Mouse (Mus musculus): ENCODE measurements around the gene Tmem262.

Gene Tmem262

DNA sequence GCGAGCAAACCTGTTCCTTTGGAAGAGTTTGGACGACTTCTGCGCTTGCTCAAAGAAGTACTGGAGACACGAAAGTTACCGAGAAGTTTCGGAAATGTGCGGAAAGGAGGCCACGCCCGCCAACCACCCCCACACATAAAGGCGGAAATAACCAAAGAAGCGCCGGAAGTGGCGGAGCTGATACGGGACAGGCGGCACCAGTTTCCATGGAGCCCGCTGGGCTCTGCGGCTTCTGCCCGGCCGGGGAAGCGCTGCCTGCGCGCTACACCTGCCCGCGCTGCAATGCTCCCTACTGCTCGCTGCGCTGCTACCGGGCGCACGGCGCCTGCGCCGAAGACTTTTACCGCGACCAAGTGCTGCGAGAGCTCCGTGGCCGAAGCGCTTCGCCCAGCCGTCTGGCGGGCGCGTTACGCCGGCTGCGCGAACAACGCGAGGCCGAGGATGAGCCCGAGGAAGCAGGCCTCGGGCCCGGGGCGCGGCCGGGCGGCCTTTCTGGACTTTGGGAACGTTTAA, 18.8 kb upstream of the Tmem262 start, which contains the start of gene Znhit2:
Znhit2 (plus strand) TSS at position 172 of the 513 bp plus-strand sequence.
- DNase-seq (ENCODE audit: low read depth, low spot score): peak; percentile 94

DNA sequence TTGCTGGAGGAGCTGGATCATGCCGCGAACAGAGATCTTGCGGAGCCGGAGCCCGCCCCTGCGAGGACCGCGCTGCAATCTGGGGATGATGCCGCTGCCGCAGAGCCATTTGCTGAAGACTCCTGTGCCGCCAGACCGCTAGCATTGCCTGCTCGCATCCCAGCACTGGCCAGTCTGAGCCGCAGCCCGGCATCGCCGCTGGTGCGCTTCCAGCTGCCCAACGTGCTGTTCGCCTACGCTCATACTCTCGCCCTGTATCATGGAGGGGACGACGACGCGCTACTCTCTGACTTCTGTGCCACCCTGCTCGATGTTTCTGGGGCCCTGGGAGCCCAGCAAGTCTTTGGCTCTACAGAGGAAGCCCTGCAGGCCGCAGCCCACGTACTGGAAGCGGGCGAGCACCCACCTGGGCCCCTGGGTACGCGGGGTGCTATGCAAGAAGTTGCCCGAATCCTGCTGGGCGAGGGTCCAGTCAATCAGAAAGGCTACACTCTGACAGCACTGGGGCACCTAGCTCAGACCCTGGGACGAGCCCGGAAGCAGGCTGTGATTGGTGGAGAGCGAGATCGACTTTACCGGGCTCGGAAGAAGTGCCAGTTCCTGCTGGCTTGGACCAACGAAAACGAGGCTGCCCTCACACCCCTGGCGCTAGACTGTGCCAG, 18.1 kb upstream of the Tmem262 start:
- no peak for DNase-seq (ENCODE audit: low read depth, low spot score)

DNA sequence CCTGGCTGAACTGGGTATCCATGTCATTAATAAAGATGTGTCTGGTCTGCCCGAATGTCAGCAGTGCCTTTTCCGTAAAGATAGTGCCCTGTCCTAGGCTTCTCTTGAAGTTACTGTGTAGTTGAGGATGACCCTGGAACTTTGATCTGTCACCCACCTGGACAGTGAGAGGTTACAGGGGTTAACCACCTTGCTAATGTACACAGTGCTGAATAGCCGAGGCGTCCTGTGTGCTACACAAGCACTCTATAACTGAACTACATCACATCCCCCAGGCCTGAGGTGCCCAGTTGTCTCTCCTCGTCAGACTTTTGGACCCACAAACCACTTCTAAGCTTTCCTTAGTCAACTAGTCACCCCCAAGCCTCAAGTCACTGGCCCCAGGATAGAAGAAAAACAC, 17.4 kb upstream of the Tmem262 start:
- DNase-seq (ENCODE audit: low read depth, low spot score): no peak

DNA sequence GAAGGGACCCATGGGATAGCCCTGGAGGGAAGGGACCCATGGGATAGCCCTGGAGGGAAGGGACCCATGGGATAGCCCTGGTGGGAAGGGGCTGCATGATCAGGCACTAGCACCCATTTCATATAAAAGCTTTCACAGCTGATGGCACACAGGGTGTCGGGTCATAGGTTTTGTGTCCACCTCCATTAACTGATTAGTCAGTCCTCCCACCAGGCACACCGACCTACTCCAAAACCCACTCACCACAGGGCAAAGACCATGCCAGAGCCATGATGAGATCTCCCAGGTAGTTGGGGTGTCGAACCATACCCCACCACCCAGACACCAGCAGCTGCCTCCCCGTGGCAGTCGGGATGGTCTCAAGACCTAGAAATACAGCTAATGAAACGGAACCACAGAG, 16.8 kb upstream of the Tmem262 start:
- DNase-seq (ENCODE audit: low read depth, low spot score): no peak

DNA sequence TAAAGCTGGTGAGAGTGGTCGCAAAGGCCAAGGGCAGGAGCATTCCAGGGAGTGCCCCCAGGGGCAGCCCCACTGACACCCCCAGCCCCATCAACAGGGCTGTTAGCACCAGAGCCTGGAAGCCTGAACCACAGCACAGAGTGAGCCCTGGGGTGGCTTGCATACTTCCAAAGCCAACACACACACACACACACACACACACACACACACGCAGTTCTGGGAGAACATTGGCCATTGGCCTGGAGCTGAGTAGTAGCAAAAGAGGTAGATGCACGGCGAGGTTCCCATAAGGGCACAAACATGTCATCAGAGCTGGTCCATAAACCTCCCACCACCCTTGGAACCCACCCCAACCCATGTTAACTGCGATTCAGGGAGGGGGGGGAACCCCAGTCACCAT, 13.3 kb upstream of the Tmem262 start:
- no peak for DNase-seq (ENCODE audit: low read depth, low spot score)

DNA sequence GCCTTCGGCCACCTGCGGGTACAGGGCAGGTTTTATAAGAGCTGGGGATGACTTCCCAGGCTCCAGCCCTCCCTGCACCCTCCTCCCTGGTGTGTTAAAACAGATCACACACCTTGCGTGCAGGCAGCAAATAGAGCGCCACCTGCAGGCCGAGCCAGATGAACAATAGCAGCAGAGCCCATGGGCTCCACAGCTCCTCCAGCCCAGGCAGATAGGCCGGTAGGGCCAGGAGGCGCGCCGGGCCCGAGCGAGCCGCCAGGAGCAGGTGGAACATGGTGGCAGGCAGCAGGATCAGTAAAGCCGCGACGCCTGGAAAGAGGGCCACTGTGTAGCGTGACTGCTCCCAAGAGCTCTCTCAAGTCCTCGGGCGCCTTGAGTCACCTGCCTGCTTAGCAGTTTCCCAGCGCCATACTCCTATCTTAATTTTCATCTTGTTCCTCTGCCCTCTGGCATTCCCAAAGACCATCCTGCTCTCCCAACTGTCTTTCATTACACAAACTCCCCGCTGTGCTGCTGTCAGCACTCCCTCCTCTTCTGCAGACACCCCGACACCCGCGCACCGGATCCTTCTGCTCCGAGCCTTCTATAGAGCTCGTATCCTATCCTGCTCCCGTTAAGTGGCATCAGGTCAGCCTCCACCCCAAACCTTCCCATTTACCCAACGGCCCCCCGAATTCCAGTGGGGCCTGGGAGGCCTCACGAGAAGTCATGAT, 12.7 kb upstream of the Tmem262 start:
- DNase-seq (ENCODE audit: low read depth, low spot score): peak; percentile 64

DNA sequence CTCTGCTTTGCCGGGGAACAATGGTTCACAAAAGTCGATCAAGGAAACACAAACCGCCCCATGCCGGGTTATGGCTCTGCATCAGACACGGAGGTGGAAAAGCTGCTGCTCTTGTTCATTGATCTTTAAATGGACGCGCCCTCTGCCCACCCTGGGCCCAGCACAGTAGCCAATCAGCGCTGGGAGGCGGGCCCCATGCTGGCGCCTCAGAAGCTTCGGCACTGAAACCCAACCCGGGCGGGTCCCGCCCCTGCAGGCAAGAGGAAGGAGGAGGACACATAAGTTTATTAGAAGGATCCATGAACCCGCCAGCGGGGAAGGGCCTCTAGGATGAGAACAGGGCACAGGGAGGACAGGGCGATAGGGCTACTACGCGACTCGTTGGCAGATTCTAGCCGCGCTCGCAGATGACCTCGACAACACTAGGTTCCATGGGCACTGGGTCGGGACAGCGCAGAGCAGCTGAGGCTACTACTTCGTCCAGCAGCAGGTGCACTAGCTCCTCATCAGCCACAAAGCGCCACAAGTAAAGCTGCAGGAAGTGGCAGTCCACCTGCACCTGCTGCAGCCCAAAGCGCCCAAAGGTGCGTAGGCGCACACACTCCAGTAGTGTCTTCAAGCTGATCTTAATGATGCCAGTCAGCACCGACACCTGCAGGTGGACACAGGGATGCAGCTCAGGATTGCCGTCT, 12.0 kb upstream of the Tmem262 start, which contains the start of gene Tm7sf2:
Tm7sf2 (minus strand) TSS at position 650 of the 692 bp plus-strand sequence.
- peak; percentile 72 for DNase-seq (ENCODE audit: low read depth, low spot score)

DNA sequence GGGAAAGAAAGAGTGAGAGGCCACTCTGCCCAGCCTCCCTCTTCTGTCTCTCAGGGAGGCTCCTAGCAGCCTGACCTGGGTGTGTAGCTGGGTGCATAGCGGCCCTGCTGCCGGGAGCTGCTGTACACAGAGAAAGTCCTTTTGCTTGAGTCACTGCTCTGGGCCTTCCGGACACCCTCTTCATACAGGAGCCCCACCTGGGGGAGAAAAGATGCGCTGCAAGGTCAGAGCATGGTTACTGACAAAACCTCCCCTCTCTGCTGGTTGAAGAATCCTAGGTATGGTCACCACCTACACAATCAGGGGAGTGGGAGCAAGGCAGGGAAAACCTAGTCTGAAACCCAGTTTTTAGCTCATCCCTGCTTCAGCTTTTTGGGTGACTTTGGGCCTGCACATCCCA, 10.9 kb upstream of the Tmem262 start:
- no peak for DNase-seq (ENCODE audit: low read depth, low spot score)

DNA sequence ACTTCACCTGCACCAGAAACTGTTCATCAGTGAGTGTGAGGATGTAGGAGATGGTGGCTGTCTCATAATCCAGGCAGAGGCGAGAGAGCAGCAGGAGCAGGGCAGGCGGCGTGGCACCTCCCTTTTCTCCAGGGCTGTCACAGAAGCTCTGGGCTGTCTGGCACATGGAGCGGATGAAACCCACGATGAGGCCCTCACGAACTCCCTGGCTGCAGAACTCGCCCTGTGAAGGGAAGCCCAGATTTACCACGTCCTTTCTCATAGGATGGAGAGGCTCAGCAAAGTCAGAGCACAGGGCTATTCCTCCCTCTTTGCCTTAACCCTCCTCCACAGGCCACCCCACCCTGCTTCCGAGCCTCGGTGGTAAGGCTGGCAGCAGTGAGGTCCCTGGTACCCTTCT, 10.0 kb upstream of the Tmem262 start:
- DNase-seq (ENCODE audit: low read depth, low spot score): no peak

DNA sequence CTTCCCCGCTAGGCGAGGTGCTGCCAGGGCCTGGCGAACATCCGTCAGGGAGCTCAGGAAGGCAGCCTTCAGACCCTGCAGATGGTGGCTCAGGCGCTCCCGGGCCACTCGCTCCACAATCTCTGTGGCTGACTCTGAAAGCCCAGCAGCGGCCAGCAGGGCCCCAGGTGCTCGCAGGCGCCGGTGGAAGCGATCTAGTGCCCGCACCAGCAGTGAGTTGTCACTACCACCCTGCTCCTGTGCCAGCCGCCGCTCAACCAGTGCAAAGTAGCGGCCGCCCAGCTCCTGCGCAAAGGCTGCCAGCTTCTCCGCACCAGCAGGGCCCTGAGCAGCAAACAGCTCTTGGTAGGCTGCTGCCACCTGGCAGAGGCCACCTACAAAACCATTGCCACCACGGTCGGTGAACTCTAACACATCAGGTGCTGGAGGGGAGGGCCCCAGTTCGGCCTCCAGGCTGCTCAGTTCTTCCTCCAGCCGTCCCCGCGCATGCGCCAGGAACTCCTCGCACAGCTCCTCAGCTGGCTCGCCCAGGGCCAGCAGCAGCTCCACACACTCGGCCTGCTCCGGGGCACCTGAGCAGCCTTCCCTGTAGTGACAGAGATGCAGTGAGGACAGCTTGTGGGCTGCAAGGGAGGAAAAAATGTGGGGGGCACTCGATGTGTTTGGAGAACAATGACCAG, 9.1 kb upstream of the Tmem262 start:
- DNase-seq (ENCODE audit: low read depth, low spot score): no peak

DNA sequence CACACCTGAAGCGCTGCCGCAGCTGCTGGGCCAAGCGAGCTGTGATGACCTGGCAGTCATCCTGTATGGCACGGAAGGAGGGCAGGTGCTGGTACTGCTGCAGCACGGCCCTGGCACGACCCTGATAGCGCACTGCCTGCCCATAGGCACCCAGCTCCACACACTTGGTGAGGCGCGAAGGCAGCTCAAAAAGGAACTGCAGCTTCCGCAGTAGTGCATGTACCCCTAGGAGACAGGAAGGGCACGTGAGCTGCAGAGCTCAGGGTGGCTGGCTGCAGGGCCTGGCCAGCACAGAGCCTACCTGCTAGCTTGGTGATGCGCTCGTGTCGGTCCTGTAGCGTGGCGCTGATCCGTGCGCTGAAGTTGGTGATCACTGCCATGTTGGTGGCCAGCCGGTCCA, 8.6 kb upstream of the Tmem262 start:
- no peak for DNase-seq (ENCODE audit: low read depth, low spot score)

DNA sequence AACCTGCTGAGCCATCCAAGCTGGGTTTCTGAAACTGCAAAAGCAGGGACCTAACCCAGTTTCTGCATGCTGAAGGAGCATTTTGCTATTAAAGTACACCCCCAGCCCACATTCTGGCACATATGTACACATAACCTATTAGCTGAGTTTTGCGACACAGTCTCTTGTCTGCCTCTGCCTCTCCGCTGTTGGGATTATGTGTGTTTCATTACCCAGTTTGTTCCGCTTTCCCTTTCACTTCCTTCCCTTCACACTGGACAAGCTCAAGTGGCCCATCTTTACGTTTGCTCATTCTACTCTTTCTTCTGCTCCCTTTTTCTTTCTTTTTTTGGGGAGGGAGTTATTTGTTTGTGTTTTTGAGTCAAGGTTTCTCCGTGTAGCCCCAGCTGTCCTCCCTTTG, 5.9 kb upstream of the Tmem262 start:
- DNase-seq (ENCODE audit: low read depth, low spot score): no peak

DNA sequence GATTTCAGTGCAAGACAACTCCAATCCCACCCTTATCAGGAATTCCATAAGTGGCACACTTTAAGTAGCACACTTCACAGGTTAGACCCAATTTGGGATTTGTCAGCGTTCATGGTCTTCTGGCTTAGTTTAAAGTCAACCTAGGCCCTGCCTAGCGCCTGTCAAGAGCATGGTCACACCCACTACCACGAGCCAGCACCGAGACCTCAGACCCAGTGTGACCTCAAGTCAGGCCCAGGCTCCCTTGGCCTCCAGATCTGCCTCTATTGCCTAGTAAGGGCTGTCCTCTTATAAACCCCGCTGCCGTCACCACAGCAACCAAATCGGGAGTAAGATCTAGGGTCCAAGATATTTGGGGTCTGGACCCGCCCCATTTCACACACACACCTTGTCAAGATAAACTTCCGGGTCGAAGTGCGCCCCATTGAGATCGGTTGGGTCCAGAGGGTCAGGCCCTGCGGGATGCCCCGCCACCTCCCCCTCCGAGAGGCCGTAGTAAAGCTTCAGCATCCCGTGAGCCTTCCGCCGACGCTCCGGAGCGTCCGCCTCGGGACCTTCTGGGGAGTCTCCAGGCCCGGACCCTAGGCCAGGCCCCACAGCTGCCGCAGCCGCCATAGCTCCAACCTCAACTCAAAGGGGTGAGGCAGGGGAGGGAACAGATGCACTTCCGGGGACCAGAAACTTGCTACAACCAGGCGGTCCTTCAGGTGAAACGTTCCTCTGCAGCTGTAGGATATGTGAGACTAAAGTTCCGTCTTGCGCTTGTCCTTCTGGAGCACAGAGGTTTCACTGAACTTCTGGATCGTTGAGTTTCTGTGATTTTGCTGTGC, 3.1 kb upstream of the Tmem262 start, which contains the start of gene Vps51:
Vps51 (minus strand) TSS at position 668 of the 830 bp plus-strand sequence.
- peak; percentile 97 for DNase-seq (ENCODE audit: low read depth, low spot score)

DNA sequence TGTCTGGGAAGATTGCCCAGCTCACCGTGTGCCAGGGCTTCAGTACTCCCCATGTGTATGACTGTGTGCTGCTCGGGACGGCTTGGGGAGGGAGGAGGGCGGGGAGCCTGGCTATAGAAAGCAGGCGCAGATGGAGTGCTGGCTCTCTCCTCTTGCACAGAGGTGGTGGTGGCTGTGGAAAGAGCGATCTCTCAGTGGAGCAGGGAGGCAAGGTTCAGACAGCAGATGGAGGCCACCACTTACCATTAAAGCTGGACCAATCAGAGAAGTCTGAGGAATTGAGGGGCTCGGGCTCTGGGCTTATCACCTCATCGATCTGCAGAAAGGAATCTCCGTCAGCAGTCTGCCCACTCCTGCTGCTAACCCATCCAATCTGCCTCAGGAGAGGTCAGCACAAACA, 2.3 kb downstream of the Tmem262 start, which contains the start of gene Gm28374:
Gm28374 (minus strand) TSS at position 101 of the 400 bp plus-strand sequence.
- no peak for DNase-seq (ENCODE audit: low read depth, low spot score)

DNA sequence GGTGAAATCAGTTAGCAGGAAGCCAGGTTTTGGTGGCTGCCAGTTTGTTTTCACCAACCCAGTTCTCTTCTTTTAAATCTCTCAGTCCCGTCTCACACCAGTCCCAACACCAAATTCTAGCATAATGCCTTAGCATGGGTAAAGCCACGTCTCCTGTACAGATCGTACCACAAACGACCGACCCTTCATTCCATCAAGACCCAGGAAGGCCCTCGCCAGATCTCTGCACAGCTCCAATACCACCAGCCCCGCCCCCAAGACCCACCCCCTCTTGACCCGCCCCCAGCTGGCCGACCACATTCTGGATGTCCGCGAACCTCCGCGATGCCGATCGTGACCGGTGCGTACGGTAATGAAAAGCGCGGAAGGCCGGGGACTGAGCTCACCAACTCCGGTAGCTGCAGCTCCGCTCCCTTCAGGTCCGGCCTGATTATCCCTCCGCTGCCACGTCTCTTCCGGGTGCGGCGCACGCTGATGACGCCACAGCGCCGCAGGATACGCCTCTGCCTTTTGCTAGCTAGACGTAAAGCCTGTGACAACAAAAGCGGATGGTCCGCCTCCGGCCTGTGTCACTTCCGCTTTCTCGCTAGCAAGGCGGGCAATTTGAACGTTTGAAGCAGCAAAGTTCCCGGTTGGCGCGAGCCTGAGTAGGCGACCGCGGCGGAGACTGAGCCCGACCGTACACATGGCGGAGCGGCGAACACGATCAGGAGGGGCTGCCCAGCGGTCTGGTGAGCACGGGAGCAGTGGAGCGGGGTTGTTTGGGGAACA, 4.8 kb downstream of the Tmem262 start, which contains the start of the genes Zfpl1 and Cdca5:
Zfpl1 (minus strand) TSS at position 479 of the 771 bp plus-strand sequence.
Cdca5 (plus strand) TSS at position 506 of the 771 bp plus-strand sequence.
- peak; percentile 98 for DNase-seq (ENCODE audit: low read depth, low spot score)

DNA sequence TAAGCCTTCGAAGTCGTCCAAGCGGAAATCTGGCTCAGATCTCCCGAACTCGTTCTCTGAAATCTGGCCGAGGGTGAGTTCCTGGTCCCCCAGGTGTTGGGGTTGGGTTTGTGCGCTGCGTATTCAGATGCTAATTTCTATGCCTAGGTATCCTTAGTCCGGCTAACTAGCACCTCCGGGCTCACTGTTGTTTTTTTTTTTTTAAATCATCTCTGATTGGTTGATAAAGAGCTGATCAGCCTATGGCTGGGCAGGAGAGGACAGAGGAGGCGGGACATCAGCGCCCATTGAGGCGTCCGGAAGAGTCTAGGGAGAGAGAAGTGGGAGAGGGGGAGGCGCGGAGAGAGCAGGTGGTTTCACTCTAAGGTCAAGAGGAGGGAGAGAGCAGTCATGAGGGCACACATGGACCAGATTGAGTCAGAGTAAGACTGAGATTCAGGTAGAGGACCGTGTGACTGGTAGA, 5.6 kb downstream of the Tmem262 start:
- DNase-seq (ENCODE audit: low read depth, low spot score): no peak

DNA sequence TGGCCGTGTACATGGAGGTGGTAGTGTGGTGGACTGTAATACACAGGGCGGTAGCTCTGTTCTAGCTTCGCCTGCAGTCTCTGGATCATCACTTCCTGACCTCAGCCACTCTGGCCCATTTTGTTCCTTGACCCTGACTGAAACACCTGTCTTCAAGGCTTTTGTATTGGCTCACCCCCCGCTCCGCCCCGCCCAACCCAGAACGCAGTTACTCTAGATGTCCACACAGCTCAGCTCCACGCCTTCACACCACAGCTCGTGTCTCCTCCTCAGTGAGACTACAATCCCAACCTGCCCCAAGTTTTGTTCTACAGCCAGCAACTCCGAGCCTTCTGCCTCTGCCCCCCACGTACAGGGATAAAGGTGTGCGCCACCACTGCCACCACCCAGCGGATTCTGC, 9.0 kb downstream of the Tmem262 start:
- no peak for DNase-seq (ENCODE audit: low read depth, low spot score)

DNA sequence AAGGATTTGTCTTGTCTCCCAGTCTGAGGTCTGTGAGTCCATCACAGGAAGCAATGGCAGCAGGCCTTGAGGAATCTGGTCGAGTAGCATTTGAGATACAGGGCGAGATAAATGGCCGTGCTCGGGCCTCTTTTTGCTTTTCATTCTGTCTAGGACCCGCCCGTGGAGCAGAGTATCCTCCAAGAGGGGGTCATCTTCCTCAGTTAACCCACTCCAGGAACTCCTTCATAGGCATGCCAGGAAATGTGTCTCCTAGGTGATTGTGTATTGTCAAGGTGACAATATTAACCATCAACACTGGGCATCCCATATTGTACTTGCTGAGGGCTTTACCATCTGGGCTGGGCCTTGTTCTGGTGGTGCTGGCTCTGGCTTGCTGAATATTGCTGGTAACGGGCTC, 14.3 kb downstream of the Tmem262 start, which contains the start of gene AC131692.1:
AC131692.1 (plus strand) TSS at position 301 of the 400 bp plus-strand sequence.
- DNase-seq (ENCODE audit: low read depth, low spot score): no peak

DNA sequence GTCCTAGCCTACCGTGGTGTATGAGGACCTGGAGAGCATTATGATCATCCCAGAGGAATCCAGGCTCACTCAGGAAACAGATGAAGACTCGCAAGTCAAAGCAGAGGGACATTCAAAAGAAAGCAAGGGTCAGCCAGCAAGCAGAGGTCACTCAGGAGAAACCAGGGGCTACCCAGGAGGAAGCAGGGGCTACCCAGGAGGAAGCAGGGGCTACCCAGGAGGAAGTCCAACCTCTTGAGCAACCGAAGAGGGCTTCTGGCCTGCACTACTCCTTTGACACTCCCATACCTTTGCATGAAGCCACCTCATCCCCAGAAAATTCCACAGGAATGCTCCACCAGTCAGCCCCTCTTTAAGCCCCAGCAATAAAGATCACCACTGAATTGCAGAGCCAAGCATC, 18.0 kb downstream of the Tmem262 start:
- DNase-seq (ENCODE audit: low read depth, low spot score): no peak

DNA sequence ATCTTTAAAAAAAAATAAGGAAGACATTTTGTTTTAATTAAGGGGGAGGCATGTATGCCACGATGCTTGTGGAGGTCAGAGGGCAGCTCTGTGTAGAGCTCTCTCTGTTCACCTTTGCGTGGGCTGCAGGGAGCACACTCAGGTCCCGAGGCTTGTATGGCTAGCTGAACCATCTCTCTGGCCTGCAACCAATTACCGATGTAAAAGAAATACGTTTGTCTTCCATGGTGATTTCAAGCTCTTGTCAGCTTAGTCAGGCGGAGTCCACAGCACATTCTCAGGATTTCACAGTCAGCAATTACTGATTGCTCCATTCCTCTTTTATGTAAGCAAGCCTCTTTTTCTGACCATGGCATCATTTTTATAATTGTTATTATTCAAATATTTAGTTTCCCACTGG, 21.4 kb downstream of the Tmem262 start:
- DNase-seq (ENCODE audit: low read depth, low spot score): no peak

All from telencephalon, adult 2 months (tissue).